Mouse (Mus musculus): ENCODE results near the gene Ddi1.
"Not testable (repeated sequence)": the region's sequence is repeated elsewhere in the genome, so short reads cannot be mapped to it uniquely, and the experiment has no call there.

Ddi1 gene

GRCm38 (mm10) chr9:6269796-6270280, at the start of gene Ddi1:
TSS of gene Ddi1 (minus strand) at chr9:6269846.
- DNase-seq (ENCODE audit: low spot score in 2 of 2), result no peak

- DNase-seq (ENCODE audit: low spot score in 2 of 2), result no peak
These were observed 47.5 kb upstream of the Ddi1 start for GRCm38 (mm10) chr9:6317114-6317513.

GRCm38 (mm10) chr9:6305847-6306246, 36.2 kb upstream of the Ddi1 start:
- DNase-seq (ENCODE audit: low spot score in 2 of 2), result no peak

GRCm38 (mm10) chr9:6304590-6304989, 34.9 kb upstream of the Ddi1 start:
- DNase-seq (ENCODE audit: low spot score in 2 of 2), result no peak

GRCm38 (mm10) chr9:6302050-6302449, 32.4 kb upstream of the Ddi1 start:
- no peak for DNase-seq (ENCODE audit: low spot score in 2 of 2)

DNA sequence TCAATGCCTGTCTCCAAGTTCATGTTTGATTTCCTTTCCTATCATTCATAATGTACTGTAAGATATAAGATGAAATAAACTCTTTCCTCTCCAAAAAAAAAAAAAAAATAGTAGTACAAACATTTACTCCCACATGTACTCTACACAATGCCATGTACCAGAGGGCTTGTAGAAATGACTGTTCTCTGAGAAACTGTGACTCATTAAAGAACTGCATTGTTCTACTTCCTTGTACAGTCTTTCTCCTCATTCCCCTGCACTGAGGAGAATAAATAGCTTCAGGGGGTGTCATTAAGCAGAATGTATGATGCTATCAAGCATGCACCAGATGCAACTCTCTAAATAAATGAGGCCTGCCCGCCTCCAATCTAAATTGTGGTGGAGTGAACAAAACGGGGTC, 28.9 kb upstream of the Ddi1 start:
- no peak for DNase-seq (ENCODE audit: low spot score in 2 of 2)

GRCm38 (mm10) chr9:6289211-6289696, 19.6 kb upstream of the Ddi1 start:
- DNase-seq (ENCODE audit: low spot score in 2 of 2), result no peak

- no peak for DNase-seq (ENCODE audit: low spot score in 2 of 2)
These were observed 17.1 kb upstream of the Ddi1 start for GRCm38 (mm10) chr9:6286770-6287169.

DNA sequence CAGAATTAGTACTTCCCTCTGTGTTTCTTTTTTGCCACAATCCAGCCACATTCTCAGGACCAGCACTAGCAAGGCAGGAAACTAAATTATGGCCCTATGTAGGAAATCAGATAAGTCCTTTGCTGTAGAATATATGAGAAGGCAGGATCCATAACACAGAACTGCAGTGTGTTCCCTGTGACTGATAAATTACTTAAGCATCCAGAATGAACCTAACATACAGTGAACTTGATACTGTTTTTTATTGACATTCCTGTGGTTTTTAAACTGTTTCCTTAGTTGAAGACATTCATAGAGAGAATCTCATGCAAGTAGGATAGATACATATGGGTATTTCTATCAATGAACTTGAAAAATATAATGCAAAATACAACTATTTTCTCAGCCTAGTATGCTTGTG, 7.9 kb upstream of the Ddi1 start:
- DNase-seq (ENCODE audit: low spot score in 2 of 2), result no peak

DNA sequence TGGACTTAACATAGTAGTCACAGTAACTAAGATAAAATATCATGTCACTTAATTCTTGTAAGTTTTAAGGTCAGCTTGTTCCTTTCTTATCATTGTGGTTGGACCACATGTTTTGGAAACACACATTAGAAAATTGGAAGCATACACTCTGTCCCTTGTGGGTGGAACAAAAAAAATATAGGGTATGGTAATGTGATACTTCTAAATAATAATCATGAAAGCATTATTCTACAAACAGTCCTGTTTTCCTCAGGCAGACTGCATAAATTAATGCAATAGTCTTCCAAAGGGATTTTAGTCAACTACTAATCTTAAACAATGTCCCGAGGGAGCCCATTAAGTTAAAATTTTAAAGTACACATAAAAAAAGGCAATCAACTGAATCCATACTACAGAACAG, 6.7 kb upstream of the Ddi1 start:
- no peak for DNase-seq (ENCODE audit: low spot score in 2 of 2)

GRCm38 (mm10) chr9:6264820-6265219, 4.8 kb downstream of the Ddi1 start:
- DNase-seq (ENCODE audit: low spot score in 2 of 2), result no peak

DNA sequence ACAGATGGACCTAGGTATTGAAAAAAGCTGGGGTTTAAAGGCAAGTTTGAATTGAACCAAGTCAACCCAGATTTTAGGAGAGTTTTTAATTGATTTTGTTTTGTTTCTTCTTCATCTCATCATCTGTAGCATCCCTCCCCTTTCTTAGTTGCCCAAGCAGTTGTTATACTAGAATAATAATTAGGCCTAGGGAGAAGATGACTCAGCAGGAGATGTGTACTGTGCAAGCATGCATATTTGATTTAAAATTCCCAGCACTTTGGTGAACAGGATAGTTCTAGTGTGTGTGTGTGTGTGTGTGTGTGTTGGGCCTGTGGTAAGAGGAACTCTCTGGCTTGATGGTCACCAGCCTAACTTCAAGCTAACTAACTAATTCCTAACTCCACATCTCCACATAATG, 12.6 kb downstream of the Ddi1 start:
- no peak for DNase-seq (ENCODE audit: low spot score in 2 of 2)

DNA sequence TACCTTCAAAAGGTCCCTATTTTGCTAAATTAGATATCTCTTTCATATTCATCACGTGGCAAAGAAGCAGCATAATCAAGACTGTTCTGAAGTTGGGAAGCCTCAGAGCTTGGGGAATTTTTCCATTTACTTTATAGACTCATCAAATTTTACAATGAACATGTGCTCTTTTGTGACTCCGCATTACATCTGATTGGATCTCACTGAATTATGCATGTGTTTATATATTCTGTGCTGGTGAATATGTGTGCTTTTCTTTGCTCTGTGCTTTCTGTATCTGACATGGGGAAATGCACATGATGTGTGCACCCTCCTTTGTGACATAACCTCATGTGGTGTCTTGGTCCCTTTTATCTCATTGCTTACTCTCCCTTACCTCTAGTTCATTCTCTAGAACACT, 17.7 kb downstream of the Ddi1 start:
- no peak for DNase-seq (ENCODE audit: low spot score in 2 of 2)

GRCm38 (mm10) chr9:6250320-6250719, 19.3 kb downstream of the Ddi1 start:
- DNase-seq (ENCODE audit: low spot score in 2 of 2), result no peak

DNA sequence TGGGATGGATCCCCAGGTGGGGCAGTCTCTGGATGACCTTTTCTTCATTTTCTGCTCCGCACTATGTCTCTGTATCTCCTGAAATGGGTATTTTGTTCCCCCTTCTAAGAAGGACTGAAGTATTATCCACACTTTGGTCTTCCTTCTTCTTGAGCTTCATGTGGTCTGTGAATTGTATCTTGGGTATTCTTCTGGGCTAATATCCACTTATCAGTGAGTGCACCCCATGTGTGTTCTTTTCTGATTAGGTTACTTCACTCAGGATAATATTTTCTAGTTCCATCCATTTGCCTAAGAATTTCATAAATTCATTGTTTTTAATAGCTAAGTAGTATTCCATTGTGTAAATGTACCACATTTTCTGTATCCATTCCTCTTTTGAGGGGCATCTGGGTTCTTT, 33.7 kb downstream of the Ddi1 start:
- not testable (repeated sequence) for DNase-seq (ENCODE audit: low spot score in 2 of 2)

DNA sequence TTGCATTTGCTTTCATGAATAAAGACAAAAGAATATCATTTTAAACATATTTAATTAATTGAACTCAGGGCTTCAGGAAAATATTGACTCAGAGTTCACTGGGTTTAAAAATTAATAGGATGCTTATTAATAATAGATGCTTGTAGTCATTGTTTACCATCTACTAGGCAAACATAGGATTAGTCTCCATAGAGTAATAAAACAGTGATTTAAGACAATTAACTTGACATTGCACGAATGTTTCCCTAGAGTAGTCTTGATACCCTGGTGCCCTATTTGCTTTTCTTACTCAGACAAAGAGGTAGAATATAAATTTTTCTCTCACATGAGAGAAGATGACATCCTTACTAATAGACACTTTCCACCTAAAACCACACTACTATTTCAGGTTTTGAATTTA, 52.1 kb downstream of the Ddi1 start:
- no peak for DNase-seq (ENCODE audit: low spot score in 2 of 2)

- DNase-seq (ENCODE audit: low spot score in 2 of 2), result no peak
These were observed 56.8 kb downstream of the Ddi1 start for GRCm38 (mm10) chr9:6212862-6213261.

Data from urinary bladder, postnatal 4 days (tissue).